Mouse (Mus musculus): ENCODE results near the gene Prelp.

GRCm38 (mm10) chr1:133924141-133924875 lies 3.1 kb upstream of the Prelp start:
- TF ChIP-seq CTCF (conservative IDR thresholded peaks at IDR 0.05; ENCODE audit: insufficient read depth, insufficient read length, low read depth, low read length) (0 out of 2 replicates have a peak, but pooled peaks have one; percentile 21), POLR2A (IDR thresholded peaks at IDR 0.05; ENCODE audit: low read depth, low read length) (no peak)

Measured in kidney, adult 2 months (tissue).